Comparison of ENCODE assay signal across 9 mouse cellular contexts in the genomic region with DNA sequence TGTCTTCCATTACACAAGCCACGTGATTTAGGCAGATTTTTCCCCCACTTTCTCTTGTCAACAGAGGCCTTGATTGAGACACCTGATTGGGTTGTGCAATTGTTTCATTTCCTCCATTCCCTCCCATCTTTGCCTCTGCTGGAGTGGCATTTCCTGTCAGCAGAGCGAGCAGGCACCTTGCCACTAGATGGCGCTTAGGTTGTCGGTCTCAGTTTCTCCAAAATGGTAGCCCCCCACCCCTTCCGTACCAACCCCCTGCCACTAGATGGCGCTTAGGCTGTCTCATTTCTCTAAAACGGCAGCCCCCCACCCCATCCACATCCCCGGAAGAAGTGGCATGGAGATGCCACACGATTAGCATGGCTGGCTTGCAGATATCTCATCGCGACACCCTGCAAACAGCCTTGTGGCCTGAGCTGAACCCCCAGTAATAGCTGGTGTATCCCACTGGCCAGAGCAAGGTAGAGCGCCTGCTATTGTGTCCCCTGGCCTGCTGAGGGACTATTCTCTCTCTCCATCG. TPM values are rescaled to one million over a fixed set of nuclear protein-coding genes. Genes with fewer than 3 reads are reported as not detected.
DNase-seq lines count a peak whose midpoint lies in the region; ATAC-seq lines count a peak whose summit lies in the region.
"Had no signal": no experiment of that assay in that cellular context is flagged by ENCODE, and none has a peak within 500 bp of the region (broad histone marks: within the 10 kb centered on the region; RNA-seq: fewer than 3 reads in every experiment).

No protein-coding gene starts in this region.

- H3K4me3 ChIP-seq in liver, embryonic 13.5 days (replicated peaks) = no peak overlapping the region
- H3K4me3 ChIP-seq: stomach, embryonic 15.5 days had no signal

- peak; percentile 60; the same call in 1 of the 2 replicates for ATAC-seq in frontal cortex, adult (ENCODE audit: low TSS enrichment)
- no peak for ATAC-seq in liver, embryonic 13.5 days (ENCODE audit: low read depth)

- no peaks in the 10 kb centered on the region for H3K36me3 ChIP-seq in liver, embryonic 13.5 days
- H3K36me3 ChIP-seq: stomach, embryonic 15.5 days had no signal

- peak; percentile 31 for DNase-seq in ovary, postnatal 36 days (ENCODE audit: low spot score)
- DNase-seq in ovary, adult 18-20 months (ENCODE audit: low spot score) = no peak
- DNase-seq in brain, adult 2 months (ENCODE audit: low read depth, low spot score) = peak; percentile 74
- peak; percentile 79 for DNase-seq in induced T-regulatory cell, adult 2 months (ENCODE audit: low read depth)
- peak; percentile 31 for DNase-seq in liver, embryonic 13.5 days
- peak; percentile 76 for DNase-seq in naive thymus-derived CD4-positive, alpha-beta T cell, adult 2 months (ENCODE audit: low read depth)
- DNase-seq in thymus, postnatal 10 days (ENCODE audit: low spot score in 2 of 2) = peak; percentile 66 to 88

- H3K9ac ChIP-seq in liver, embryonic 13.5 days = no peak overlapping the region
- H3K9ac ChIP-seq: stomach, embryonic 15.5 days had no signal

- WGBS in liver, embryonic 13.5 days (ENCODE audit: insufficient replicate concordance) = 26% methylated on average over 13 of the region's 13 CpGs

- H3K27ac ChIP-seq in liver, embryonic 13.5 days = no peak overlapping the region
- H3K27ac ChIP-seq: stomach, embryonic 15.5 days had no signal

- H3K27me3 ChIP-seq in liver, embryonic 13.5 days = no peaks in the 10 kb centered on the region
- H3K27me3 ChIP-seq: stomach, embryonic 15.5 days had no signal

- H3K9me3 ChIP-seq in liver, embryonic 13.5 days (replicated peaks) = no peaks in the 10 kb centered on the region
- H3K9me3 ChIP-seq: stomach, embryonic 15.5 days had no signal

- H3K4me2 ChIP-seq in liver, embryonic 13.5 days = no peak overlapping the region
- H3K4me2 ChIP-seq: stomach, embryonic 15.5 days had no signal

- H3K4me1 ChIP-seq in liver, embryonic 13.5 days (replicated peaks) = peaks cover 5% of the 10 kb centered on the region; the same call in 1 of the 2 replicates
- H3K4me1 ChIP-seq: stomach, embryonic 15.5 days had no signal

RNA-seq across cellular contexts. Expression of gene Rtkn2, which starts 18.8 kb away (rescaled TPM):
- 1.6 and 1.8 TPM in 2 replicates for polyA plus RNA-seq in liver, embryonic 13.5 days (2015; fragmentation: Nextera tagmentation; extraction: Ambion mirVana)
